In genomic region chr13:71273485-71273884, GRCm38 (mm10) we compare ENCODE assay signal across 18 mouse cellular contexts.
DNase-seq lines count a peak whose midpoint lies in the region; ATAC-seq lines count a peak whose summit lies in the region.
"Had no signal": no experiment of that assay in that cellular context is flagged by ENCODE, and none has a peak within 500 bp of the region (broad histone marks: within the 10 kb centered on the region; RNA-seq: fewer than 3 reads in every experiment).

No protein-coding gene starts in this region.

- H3K4me1 ChIP-seq in intestine, embryonic 15.5 days (replicated peaks) = no peaks in the 10 kb centered on the region
- H3K4me1 ChIP-seq: limb, embryonic 15.5 days; megakaryocyte, embryonic 14.5 days; midbrain, embryonic 13.5 days; stomach, embryonic 15.5 days had no signal

- no peak overlapping the region for H3K4me3 ChIP-seq in intestine, embryonic 15.5 days (replicated peaks)
- H3K4me3 ChIP-seq: limb, embryonic 15.5 days; megakaryocyte, embryonic 14.5 days; midbrain, embryonic 13.5 days; stomach, embryonic 15.5 days had no signal

- WGBS in intestine, embryonic 15.5 days = 86% methylated on average over 5 of the region's 5 CpGs

- H3K27ac ChIP-seq in intestine, embryonic 15.5 days = no peak overlapping the region
- H3K27ac ChIP-seq: limb, embryonic 15.5 days; liver, embryonic 14.5 days; midbrain, embryonic 13.5 days; stomach, embryonic 15.5 days had no signal

- H3K9ac ChIP-seq in intestine, embryonic 15.5 days = no peak overlapping the region
- H3K9ac ChIP-seq: limb, embryonic 15.5 days; liver, embryonic 14.5 days; midbrain, embryonic 13.5 days; stomach, embryonic 15.5 days had no signal

- H3K4me2 ChIP-seq in intestine, embryonic 15.5 days (replicated peaks) = no peak overlapping the region
- H3K4me2 ChIP-seq: heart, embryonic 11.5 days; limb, embryonic 15.5 days; midbrain, embryonic 13.5 days; stomach, embryonic 15.5 days had no signal

- H3K9me3 ChIP-seq in intestine, embryonic 15.5 days = no peaks in the 10 kb centered on the region
- H3K9me3 ChIP-seq: limb, embryonic 15.5 days; midbrain, embryonic 13.5 days; stomach, embryonic 15.5 days had no signal

- ATAC-seq in intestine, embryonic 15.5 days = peak; percentile 62; the same call in 1 of the 2 replicates
- ATAC-seq in granulocyte monocyte progenitor cell, adult 5-6 weeks (replicated peaks; ENCODE audit: poor library complexity, severe bottlenecking) = no peak
- ATAC-seq: hindbrain, embryonic 16.5 days; midbrain, embryonic 13.5 days had no signal

- no peaks in the 10 kb centered on the region for H3K36me3 ChIP-seq in intestine, embryonic 15.5 days
- H3K36me3 ChIP-seq: limb, embryonic 15.5 days; midbrain, embryonic 13.5 days; stomach, embryonic 15.5 days had no signal

- H3K27me3 ChIP-seq in intestine, embryonic 15.5 days (replicated peaks) = no peaks in the 10 kb centered on the region
- H3K27me3 ChIP-seq: limb, embryonic 15.5 days; megakaryocyte, embryonic 14.5 days; midbrain, embryonic 13.5 days; stomach, embryonic 15.5 days had no signal

- DNase-seq in kidney, adult 9 months = peak; percentile 60
- no peak for DNase-seq in kidney, postnatal 10 days
- peak; percentile 0 for DNase-seq in lung, postnatal 25 days (ENCODE audit: low spot score)
- DNase-seq in lung, postnatal 4 days = no peak
- DNase-seq in left cerebral cortex, adult 9 months (ENCODE audit: low spot score in 2 of 2) = no peak
- DNase-seq: cerebellum, adult 11-12 months; cerebellum, postnatal 10 days; gastrocnemius, postnatal 36 days; lung, postnatal 10 days had no signal

Comparison
In these comparisons a context has a peak if more than half of its experiments do, and no peak if none do; other contexts are left out.
1. DNase-seq: peak in kidney, adult 9 months (single experiment) and lung, postnatal 25 days (single experiment); none in kidney, postnatal 10 days (single experiment), lung, postnatal 4 days (0 of 2) and left cerebral cortex, adult 9 months (0 of 2).